Mouse (Mus musculus) midbrain, postnatal 0 days (tissue): ENCODE results near the gene Reck. TPM values are rescaled to one million over a fixed set of nuclear protein-coding genes. Genes with fewer than 3 reads are reported as not detected.

Experiments used
- ATAC-seq: fragments of 200-750 bp; cut with Nextera tagmentation; 2 replicates; pipeline ENCODE4 v1.8.0; 2017; ENCODE audit warnings: moderate number of reproducible peaks, mild to moderate bottlenecking, moderate TSS enrichment, moderate library complexity; ENCODE audit not compliant: low FRiP score
- DNase-seq: peaks from one replicate; pipeline ENCODE4 v3.0.0-alpha.2; 2015; ENCODE audit warnings: low spot score
- H3K27ac ChIP-seq: fragments of 300-500 bp; sonication (generic); 2 replicates; pipeline ENCODE4 v1.5.1; 2014; ENCODE audit warnings: low read depth, mild to moderate bottlenecking, low read length, mixed read lengths
- H3K27me3 ChIP-seq: fragments of 300-500 bp; sonication (generic); 2 replicates; pipeline ENCODE4 v1.6.1; 2014; ENCODE audit warnings: low read length, control low read depth, mixed read lengths; ENCODE audit not compliant: insufficient read depth
- H3K36me3 ChIP-seq: fragments of 300-500 bp; sonication (generic); 2 replicates; pipeline ENCODE4 v1.6.1; 2014; ENCODE audit warnings: low read length, control low read depth, mixed read lengths; ENCODE audit not compliant: insufficient read depth
- H3K4me1 ChIP-seq: fragments of 300-500 bp; sonication (generic); 2 replicates; pipeline ENCODE4 v1.6.1; 2014; ENCODE audit warnings: mild to moderate bottlenecking, control low read depth, antibody characterized with exemption, low read length, mixed read lengths; ENCODE audit not compliant: insufficient read depth
- H3K4me2 ChIP-seq: fragments of 300-500 bp; sonication (generic); 2 replicates; pipeline ENCODE4 v1.6.1; 2014; ENCODE audit warnings: low read depth, mild to moderate bottlenecking, low read length, mixed read lengths; ENCODE audit not compliant: poor library complexity, severe bottlenecking
- H3K4me3 ChIP-seq: fragments of 300-500 bp; sonication (generic); 2 replicates; pipeline ENCODE4 v1.5.1; 2014; ENCODE audit warnings: low read depth, mild to moderate bottlenecking, low read length, moderate library complexity
- H3K9ac ChIP-seq: fragments of 300-500 bp; sonication (generic); replicated peaks from 2 replicates; pipeline ENCODE4 v1.6.1; 2014; ENCODE audit warnings: mild to moderate bottlenecking, low read length, moderate library complexity, mixed read lengths; ENCODE audit not compliant: poor library complexity, severe bottlenecking
- H3K9me3 ChIP-seq: fragments of 300-500 bp; sonication (generic); 2 replicates; pipeline ENCODE4 v1.6.1; 2016; ENCODE audit warnings: low read length, control low read depth
- CTCF ChIP-seq: IDR thresholded peaks from 2 replicates; pipeline ENCODE4 v1.5.1; 2016; ENCODE audit warnings: antibody characterized with exemption, mild to moderate bottlenecking
- WGBS: fragments of 180-500 bp; shearing (Covaris S2); extraction: QIAGEN DNeasy Blood & Tissue Kit; methylation state at CpG from one replicate; pipeline ENCODE4 v1.1.7; 2014; 5-methylcytosine and 5-hydroxymethylcytosine counted together
- polyA plus RNA-seq: library from polyadenylated mRNA; unstranded; fragments of >200 nt; fragmentation: Nextera tagmentation; extraction: Ambion mirVana; gene quantifications from 2 replicates; pipeline ENCODE4 v1.2.1, GENCODE M21; 2015
- total RNA-seq: library from RNA; depleted of rRNA; stranded (reverse); fragments of >200 nt; gene quantifications from 2 replicates; pipeline ENCODE4 v1.2.3, GENCODE M21; 2014

The Reck gene
- total and polyA plus RNA-seq, 2 experiments from 2014 or later, result 3.9 to 6.0 TPM

- H3K4me3 ChIP-seq, result no peak overlapping the region
- ATAC-seq, result no peak
Measured at GRCm38 (mm10) chr4:43965856-43966535, 90.7 kb downstream of the Reck start.

GRCm38 (mm10) chr4:43968650-43969049 lies 93.3 kb downstream of the Reck start:
- Histone ChIP-seq H3K27me3 (no peaks in the 10 kb centered on the region), H3K27ac (no peak overlapping the region), H3K4me2 (no peak overlapping the region), H3K4me3 (no peak overlapping the region), H3K4me1 (no peaks in the 10 kb centered on the region), H3K9ac (no peak overlapping the region), H3K36me3 (no peaks in the 10 kb centered on the region), H3K9me3 (no peaks in the 10 kb centered on the region)
- ATAC-seq (no peak), DNase-seq (no peak)
- TF ChIP-seq CTCF, result no peak
- WGBS, result 44% methylated on average over 13 of the region's 13 CpGs

More at GRCm38 (mm10) chr4:43965856-43966535, 90.7 kb downstream of the Reck start:
- H3K4me2 ChIP-seq, result no peak overlapping the region
- H3K9ac ChIP-seq, result no peak overlapping the region
- no peaks in the 10 kb centered on the region for H3K36me3 ChIP-seq
- no peaks in the 10 kb centered on the region for H3K4me1 ChIP-seq
- DNase-seq, result no peak
- no peak for TF ChIP-seq CTCF
- H3K27me3 ChIP-seq, result no peaks in the 10 kb centered on the region
- 79% methylated on average over 7 of the region's 7 CpGs for WGBS
- no peaks in the 10 kb centered on the region for H3K9me3 ChIP-seq
- no peak overlapping the region for H3K27ac ChIP-seq

- ATAC-seq (no peak), DNase-seq (peak; percentile 25)
- Histone ChIP-seq H3K4me3 (no peak overlapping the region), H3K27me3 (no peaks in the 10 kb centered on the region), H3K27ac (no peak overlapping the region), H3K36me3 (no peaks in the 10 kb centered on the region), H3K4me2 (no peak overlapping the region), H3K9me3 (no peaks in the 10 kb centered on the region), H3K4me1 (no peaks in the 10 kb centered on the region), H3K9ac (no peak overlapping the region)
- no peak for TF ChIP-seq CTCF
- WGBS, result 23% methylated on average over 3 of the region's 4 CpGs
Measured at GRCm38 (mm10) chr4:43969373-43969772, 94.0 kb downstream of the Reck start.

- no peak overlapping the region for H3K9ac ChIP-seq
- H3K4me1 ChIP-seq, result no peaks in the 10 kb centered on the region
- no peaks in the 10 kb centered on the region for H3K27me3 ChIP-seq
- no peak for TF ChIP-seq CTCF
- H3K9me3 ChIP-seq, result no peaks in the 10 kb centered on the region
- H3K27ac ChIP-seq, result no peak overlapping the region
- no peaks in the 10 kb centered on the region for H3K36me3 ChIP-seq
- DNase-seq (no peak), ATAC-seq (no peak)
- 86% methylated on average over 20 of the region's 20 CpGs for WGBS
- no peak overlapping the region for H3K4me2 ChIP-seq
- H3K4me3 ChIP-seq, result no peak overlapping the region
Measured at GRCm38 (mm10) chr4:43970393-43971330, 95.3 kb downstream of the Reck start.

- no peak overlapping the region for H3K4me3 ChIP-seq
- H3K27me3 ChIP-seq, result no peaks in the 10 kb centered on the region
- WGBS, result 73% methylated on average over 9 of the region's 9 CpGs
- no peak overlapping the region for H3K9ac ChIP-seq
- H3K4me2 ChIP-seq, result no peak overlapping the region
- TF ChIP-seq CTCF, result no peak
- no peak for ATAC-seq
- H3K9me3 ChIP-seq, result no peaks in the 10 kb centered on the region
- H3K36me3 ChIP-seq, result no peaks in the 10 kb centered on the region
- H3K4me1 ChIP-seq, result no peaks in the 10 kb centered on the region
- no peak overlapping the region for H3K27ac ChIP-seq
- DNase-seq, result no peak
Measured at GRCm38 (mm10) chr4:43971541-43972136, 96.3 kb downstream of the Reck start.
